Mouse (Mus musculus) cerebellum, adult 2 months (tissue): ENCODE data around the gene Cabp4.

Experiments
- CTCF ChIP-seq: fragments of 200-500 bp; IDR thresholded peaks from 2 replicates; pipeline ENCODE4 v1.5.1; 2011; ENCODE audit warnings: low read depth, mild to moderate bottlenecking, control low read depth, low read length, moderate library complexity, borderline replicate concordance; ENCODE audit not compliant: insufficient read depth
- POLR2A ChIP-seq: fragments of 200-500 bp; IDR thresholded peaks from 2 replicates; pipeline ENCODE4 v1.6.1; 2011; ENCODE audit warnings: low read length, control low read depth, borderline replicate concordance; ENCODE audit not compliant: insufficient read depth

- TF ChIP-seq CTCF, result no peak
- TF ChIP-seq POLR2A, result no peak
These were observed 13.7 kb downstream of the Cabp4 start for GRCm38 (mm10) chr19:4130106-4130505.
